Mouse (Mus musculus): ENCODE measurements around the gene Cldn6.

- TF ChIP-seq CTCF (IDR thresholded peaks at IDR 0.05; ENCODE audit: insufficient read depth, low read depth, low read length) (no peak), POLR2A (IDR thresholded peaks at IDR 0.05; ENCODE audit: insufficient read depth, low read depth, low read length) (no peak)
Measured at GRCm38 (mm10) chr17:23725477-23725876, 46.4 kb downstream of the Cldn6 start.
